Mouse (Mus musculus) midbrain, postnatal 0 days (tissue): ENCODE results near the gene Dpm3. TPM values are rescaled to one million over a fixed set of nuclear protein-coding genes. Genes with fewer than 3 reads are reported as not detected.

Experiments
- ATAC-seq: fragments of 200-750 bp; cut with Nextera tagmentation; 2 replicates; pipeline ENCODE4 v1.8.0; 2017; ENCODE audit warnings: moderate number of reproducible peaks, mild to moderate bottlenecking, moderate TSS enrichment, moderate library complexity; ENCODE audit not compliant: low FRiP score
- DNase-seq: peaks from one replicate; pipeline ENCODE4 v3.0.0-alpha.2; 2015; ENCODE audit warnings: low spot score
- H3K27ac ChIP-seq: fragments of 300-500 bp; sonication (generic); 2 replicates; pipeline ENCODE4 v1.5.1; 2014; ENCODE audit warnings: low read depth, mild to moderate bottlenecking, low read length, mixed read lengths
- H3K27me3 ChIP-seq: fragments of 300-500 bp; sonication (generic); 2 replicates; pipeline ENCODE4 v1.6.1; 2014; ENCODE audit warnings: low read length, control low read depth, mixed read lengths; ENCODE audit not compliant: insufficient read depth
- H3K36me3 ChIP-seq: fragments of 300-500 bp; sonication (generic); 2 replicates; pipeline ENCODE4 v1.6.1; 2014; ENCODE audit warnings: low read length, control low read depth, mixed read lengths; ENCODE audit not compliant: insufficient read depth
- H3K4me1 ChIP-seq: fragments of 300-500 bp; sonication (generic); 2 replicates; pipeline ENCODE4 v1.6.1; 2014; ENCODE audit warnings: mild to moderate bottlenecking, control low read depth, antibody characterized with exemption, low read length, mixed read lengths; ENCODE audit not compliant: insufficient read depth
- H3K4me2 ChIP-seq: fragments of 300-500 bp; sonication (generic); 2 replicates; pipeline ENCODE4 v1.6.1; 2014; ENCODE audit warnings: low read depth, mild to moderate bottlenecking, low read length, mixed read lengths; ENCODE audit not compliant: poor library complexity, severe bottlenecking
- H3K4me3 ChIP-seq: fragments of 300-500 bp; sonication (generic); 2 replicates; pipeline ENCODE4 v1.5.1; 2014; ENCODE audit warnings: low read depth, mild to moderate bottlenecking, low read length, moderate library complexity
- H3K9ac ChIP-seq: fragments of 300-500 bp; sonication (generic); replicated peaks from 2 replicates; pipeline ENCODE4 v1.6.1; 2014; ENCODE audit warnings: mild to moderate bottlenecking, low read length, moderate library complexity, mixed read lengths; ENCODE audit not compliant: poor library complexity, severe bottlenecking
- H3K9me3 ChIP-seq: fragments of 300-500 bp; sonication (generic); 2 replicates; pipeline ENCODE4 v1.6.1; 2016; ENCODE audit warnings: low read length, control low read depth
- CTCF ChIP-seq: IDR thresholded peaks from 2 replicates; pipeline ENCODE4 v1.5.1; 2016; ENCODE audit warnings: antibody characterized with exemption, mild to moderate bottlenecking
- WGBS: fragments of 180-500 bp; shearing (Covaris S2); extraction: QIAGEN DNeasy Blood & Tissue Kit; methylation state at CpG from one replicate; pipeline ENCODE4 v1.1.7; 2014; 5-methylcytosine and 5-hydroxymethylcytosine counted together
- polyA plus RNA-seq: library from polyadenylated mRNA; unstranded; fragments of >200 nt; fragmentation: Nextera tagmentation; extraction: Ambion mirVana; gene quantifications from 2 replicates; pipeline ENCODE4 v1.2.1, GENCODE M21; 2015
- total RNA-seq: library from RNA; depleted of rRNA; stranded (reverse); fragments of >200 nt; gene quantifications from 2 replicates; pipeline ENCODE4 v1.2.3, GENCODE M21; 2014

The Dpm3 gene
- total and polyA plus RNA-seq, 2 experiments from 2014 or later = 69.4 to 223 TPM

GRCm38 (mm10) chr3:89280606-89281511 lies 21.7 kb downstream of the Dpm3 start, which contains the start of gene Efna1:
Gene Efna1 (minus strand): TSS chr3:89281142.
- Histone ChIP-seq H3K9me3 (no peaks in the 10 kb centered on the region), H3K4me2 (peak within 1 kb of the TSS; percentile 88), H3K4me3 (peak within 1 kb of the TSS; percentile 41), H3K4me1 (peaks cover 7% of the 10 kb centered on the region), H3K27ac (no peak within 1 kb of the TSS), H3K36me3 (no peaks in the 10 kb centered on the region), H3K27me3 (peaks cover 7% of the 10 kb centered on the region; the same call in 1 of the 2 replicates), H3K9ac (peak within 1 kb of the TSS; percentile 59; the same call in 1 of the 2 replicates)
- no peak; the same call in 1 of the 2 replicates for TF ChIP-seq CTCF
- ATAC-seq (peak; percentile 27; the same call in 1 of the 2 replicates), DNase-seq (peak; percentile 32)
- 2% methylated on average over 51 of the region's 52 CpGs for WGBS

- ATAC-seq = no peak
- H3K9ac ChIP-seq = no peak overlapping the region
- TF ChIP-seq CTCF = peak; percentile 92
Observed at GRCm38 (mm10) chr3:89281579-89282290, 22.6 kb downstream of the Dpm3 start.

GRCm38 (mm10) chr3:89282291-89282643 lies 23.1 kb downstream of the Dpm3 start:
- WGBS = 24% methylated on average over 4 of the region's 4 CpGs

More at GRCm38 (mm10) chr3:89281579-89282290, 22.6 kb downstream of the Dpm3 start:
- peak overlapping the region; percentile 41; the same call in 1 of the 2 replicates for H3K4me3 ChIP-seq
- H3K9me3 ChIP-seq = no peaks in the 10 kb centered on the region
- no peaks in the 10 kb centered on the region for H3K36me3 ChIP-seq
- H3K27ac ChIP-seq = no peak overlapping the region
- 11% methylated on average over 20 of the region's 20 CpGs for WGBS
- H3K27me3 ChIP-seq = peaks cover 7% of the 10 kb centered on the region; the same call in 1 of the 2 replicates
- DNase-seq = peak; percentile 89
- H3K4me1 ChIP-seq = peaks cover 7% of the 10 kb centered on the region
- peak overlapping the region; percentile 88 for H3K4me2 ChIP-seq

GRCm38 (mm10) chr3:89284261-89284660 lies 25.1 kb downstream of the Dpm3 start:
- WGBS = 95% methylated on average over 3 of the region's 3 CpGs
- no peak for ATAC-seq
- Histone ChIP-seq H3K36me3 (no peaks in the 10 kb centered on the region), H3K9ac (no peak overlapping the region), H3K4me2 (no peak overlapping the region), H3K27ac (no peak overlapping the region), H3K4me1 (peaks cover 6% of the 10 kb centered on the region), H3K9me3 (no peaks in the 10 kb centered on the region), H3K4me3 (no peak overlapping the region), H3K27me3 (0 out of 2 replicates have a peak, but pooled peaks cover 3% of the 10 kb centered on the region)
- no peak for DNase-seq
- no peak for TF ChIP-seq CTCF

More at GRCm38 (mm10) chr3:89282291-89282643, 23.1 kb downstream of the Dpm3 start:
- H3K27me3 ChIP-seq = peaks cover 7% of the 10 kb centered on the region; the same call in 1 of the 2 replicates
- H3K9me3 ChIP-seq = no peaks in the 10 kb centered on the region
- ATAC-seq = no peak
- H3K27ac ChIP-seq = no peak overlapping the region
- no peak overlapping the region for H3K4me2 ChIP-seq
- H3K9ac ChIP-seq = no peak overlapping the region
- no peaks in the 10 kb centered on the region for H3K36me3 ChIP-seq
- H3K4me1 ChIP-seq = peaks cover 7% of the 10 kb centered on the region
- TF ChIP-seq CTCF = no peak
- no peak for DNase-seq
- H3K4me3 ChIP-seq = no peak overlapping the region

- TF ChIP-seq CTCF = no peak
- 34% methylated on average over 2 of the region's 2 CpGs for WGBS
- H3K4me1 ChIP-seq = peaks cover 3% of the 10 kb centered on the region
- no peak overlapping the region for H3K27ac ChIP-seq
- ATAC-seq (no peak), DNase-seq (no peak)
- H3K4me2 ChIP-seq = no peak overlapping the region
- H3K9me3 ChIP-seq = no peaks in the 10 kb centered on the region
- no peak overlapping the region for H3K4me3 ChIP-seq
- no peak overlapping the region for H3K9ac ChIP-seq
- H3K27me3 ChIP-seq = 0 out of 2 replicates have a peak, but pooled peaks cover 3% of the 10 kb centered on the region
- H3K36me3 ChIP-seq = no peaks in the 10 kb centered on the region
Observed at GRCm38 (mm10) chr3:89285526-89285925, 26.4 kb downstream of the Dpm3 start.
